Mouse (Mus musculus) c-Kit-positive CD71-negative TER-119-negative erythroid progenitor cells, embryonic 14.5 days (primary cell): ENCODE data around the gene Il11ra1.
A peak's percentile ranks its signal among the peaks of the same experiment; 100 is the strongest.

Experiments used
- DNase-seq: peaks from one replicate; pipeline ENCODE4 v3.0.0-alpha.2; 2013; ENCODE audit warnings: low read depth

The Il11ra1 gene

DNA sequence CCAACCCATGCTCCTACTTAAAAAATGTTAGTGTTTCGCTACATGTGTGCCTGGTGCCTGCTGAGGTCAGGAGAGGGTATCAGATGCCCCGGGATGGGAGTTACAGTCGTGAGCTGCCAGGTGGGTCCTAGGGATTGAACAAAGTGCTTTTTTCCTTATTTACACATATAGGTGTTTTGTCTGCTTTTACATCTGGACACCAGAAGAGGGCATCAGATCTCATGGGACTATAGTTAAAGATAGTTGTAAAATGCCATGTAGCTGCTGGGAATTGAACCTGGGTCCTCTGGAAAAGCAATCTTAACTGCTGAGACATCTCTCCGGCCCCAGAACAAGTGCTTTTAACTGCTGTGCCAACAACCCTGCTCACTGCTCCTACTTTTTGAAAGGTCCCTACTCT is 10.4 kb downstream of the Il11ra1 start:
- DNase-seq, result no peak

- no peak for DNase-seq
Observed at GRCm38 (mm10) chr4:41711705-41712375, 12.1 kb downstream of the Il11ra1 start.

GRCm38 (mm10) chr4:41712421-41713196 is 12.8 kb downstream of the Il11ra1 start:
- DNase-seq, result no peak

GRCm38 (mm10) chr4:41713197-41714067 is 13.6 kb downstream of the Il11ra1 start, which contains the start of gene Rpp25l:
Rpp25l (minus strand) TSS chr4:41713534.
- peak; percentile 53 for DNase-seq

DNA sequence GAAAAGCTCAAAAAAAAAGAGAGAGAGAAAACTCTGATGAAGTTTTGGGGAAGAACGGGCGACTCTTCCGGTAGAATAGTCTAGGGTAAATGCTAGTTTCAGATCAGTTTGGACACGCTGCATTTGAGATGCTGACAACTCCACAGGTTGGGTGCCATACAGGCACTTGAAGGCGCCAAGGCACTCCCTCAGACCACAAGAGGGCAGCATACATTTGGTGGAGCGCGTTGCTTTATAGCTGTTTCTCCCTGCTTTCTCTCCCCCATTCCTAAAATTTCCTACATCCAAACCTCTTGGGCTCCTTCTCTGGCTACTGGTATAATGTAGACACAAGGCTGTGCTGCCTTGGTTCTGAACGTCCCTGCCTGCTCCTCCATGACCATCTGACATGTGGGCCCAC is 14.5 kb downstream of the Il11ra1 start:
- peak; percentile 57 for DNase-seq

DNA sequence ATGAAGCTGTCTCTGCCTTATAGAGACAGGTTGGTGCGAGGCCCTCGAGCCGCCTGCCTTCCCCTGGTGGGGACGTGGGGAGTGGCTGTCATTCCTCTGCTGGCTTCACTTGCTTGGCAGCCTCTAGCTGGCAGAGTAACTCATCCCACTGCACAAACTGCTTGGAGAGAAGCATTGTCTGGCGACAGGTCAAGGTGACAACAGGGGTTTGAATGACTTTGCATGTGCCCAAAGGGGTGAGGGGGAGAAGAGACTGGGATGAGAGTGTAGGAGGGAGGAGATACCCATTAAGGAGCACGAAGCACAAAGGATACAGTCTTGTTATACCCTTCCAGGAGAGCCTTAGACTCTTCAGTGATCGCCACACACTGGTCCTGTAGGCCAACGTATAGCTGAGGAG is 15.3 kb downstream of the Il11ra1 start:
- DNase-seq, result no peak

DNA sequence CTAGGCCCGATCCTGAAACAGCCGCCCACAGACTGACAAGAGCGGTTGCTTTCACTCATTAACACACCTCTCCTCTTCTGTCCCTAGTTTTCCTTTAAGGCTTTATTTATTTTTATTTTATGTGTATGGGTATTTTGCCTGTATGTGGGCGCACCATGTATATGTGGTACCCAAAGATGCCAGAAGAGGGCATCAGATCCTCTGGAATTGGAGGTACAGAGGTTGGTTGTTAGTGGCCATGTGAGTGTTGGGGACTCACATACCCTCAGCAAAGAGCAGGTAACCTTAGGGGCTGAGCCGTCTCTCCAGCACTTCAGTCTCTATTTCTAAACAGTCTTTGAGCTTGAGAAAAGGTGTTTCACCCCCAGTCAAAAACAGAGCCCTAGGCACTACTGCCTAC is 15.8 kb downstream of the Il11ra1 start:
- DNase-seq, result no peak

DNA sequence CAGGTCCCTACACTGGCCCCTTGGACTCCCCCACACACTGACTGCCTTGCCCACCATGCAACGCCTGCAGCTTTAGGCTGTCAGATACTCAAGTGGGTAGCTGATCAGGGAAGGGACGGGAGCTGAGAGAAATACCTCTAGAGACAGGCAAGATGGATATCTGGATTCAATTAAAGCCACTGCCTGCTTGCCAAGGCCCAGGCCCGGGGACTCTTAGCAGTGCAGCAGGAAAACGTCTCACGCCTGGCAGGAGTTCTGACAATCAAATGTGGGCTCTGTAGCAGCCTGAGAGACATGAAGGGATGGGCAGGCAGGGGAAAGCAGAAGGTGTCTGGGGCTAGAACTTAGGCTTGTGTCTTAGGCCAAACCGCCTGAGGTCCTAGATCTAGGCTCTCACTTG is 17.0 kb downstream of the Il11ra1 start:
- no peak for DNase-seq

- DNase-seq, result peak; percentile 88
Observed at GRCm38 (mm10) chr4:41722918-41723351, 23.1 kb downstream of the Il11ra1 start, which contains the start of gene Dctn3. Dctn3 (minus strand) TSS chr4:41723170.

DNA sequence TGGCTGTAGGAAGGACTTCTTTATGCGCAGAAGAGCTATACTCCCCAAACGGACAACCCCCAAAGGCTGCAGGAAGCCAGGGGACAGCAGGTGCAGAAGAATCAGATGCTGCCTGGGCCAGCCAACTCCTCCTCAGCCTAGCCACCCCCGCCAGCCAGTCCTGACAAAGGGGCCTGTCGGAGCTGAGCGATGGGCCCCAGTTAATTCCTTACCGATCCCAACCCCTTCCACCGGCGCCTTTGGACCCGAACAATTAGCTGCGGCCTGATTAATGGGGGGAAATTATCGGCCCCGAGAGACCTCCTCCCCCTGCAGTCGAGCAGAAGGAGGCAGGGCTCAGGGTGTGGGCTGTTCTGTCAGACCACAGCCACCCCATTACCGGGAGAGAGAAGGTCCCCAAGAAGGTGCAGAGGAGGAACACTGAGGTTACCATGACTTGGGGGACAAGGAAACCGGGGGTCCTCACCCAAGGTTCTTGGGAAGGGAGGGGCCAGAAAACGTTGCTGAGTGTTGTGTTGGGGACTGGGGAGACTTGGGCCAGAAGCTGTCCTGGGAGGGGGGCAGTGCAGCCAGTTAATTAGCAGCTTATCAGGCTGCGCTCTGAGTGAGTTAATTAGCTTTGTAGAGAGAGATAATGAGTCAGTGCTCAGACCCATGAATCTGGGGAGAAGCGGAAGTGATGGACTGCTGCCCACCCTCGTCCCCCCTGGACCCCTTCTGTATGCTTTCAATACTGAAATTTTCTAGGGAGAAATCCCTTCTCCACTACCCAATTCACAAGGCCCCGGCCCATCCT is 27.2 kb downstream of the Il11ra1 start:
- no peak for DNase-seq

DNA sequence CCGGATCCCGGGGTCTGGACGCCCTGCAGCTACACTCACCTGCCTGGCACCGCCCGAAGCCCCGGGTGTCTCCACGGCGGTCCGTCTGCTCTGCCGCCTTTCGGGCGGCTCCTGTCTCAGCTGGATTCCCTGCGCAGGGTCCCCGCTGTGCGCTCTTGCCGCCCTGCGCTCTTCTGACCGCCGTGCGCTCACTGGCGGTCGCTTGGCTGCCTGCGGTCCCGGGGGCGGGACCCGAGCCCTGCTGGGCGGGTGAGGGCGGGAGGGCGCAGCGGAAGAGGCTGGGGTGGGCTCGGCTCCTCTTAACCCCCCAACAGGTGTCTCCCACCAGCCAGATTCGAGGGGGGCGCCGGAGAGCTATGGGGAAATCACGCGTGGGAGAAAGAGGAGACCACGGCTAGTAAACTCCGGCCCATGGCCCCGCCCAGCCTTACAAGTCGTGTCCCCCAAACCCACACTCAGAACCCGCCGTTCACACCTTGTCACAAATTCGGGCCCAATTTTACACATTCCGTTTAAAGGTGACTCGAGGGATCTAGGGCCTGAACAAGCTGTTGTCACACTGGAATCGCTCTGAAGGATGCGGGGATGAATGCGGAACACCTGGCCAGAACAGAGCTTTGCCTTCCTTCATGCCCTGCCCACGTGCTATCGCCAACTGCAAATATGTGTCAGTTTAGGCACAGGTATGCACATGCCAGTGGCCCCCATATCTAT is 31.4 kb downstream of the Il11ra1 start, which contains the start of gene Arid3c:
Gene Arid3c, minus strand, starts transcription at position 91 of the 714 bp plus-strand sequence.
- no peak for DNase-seq

DNA sequence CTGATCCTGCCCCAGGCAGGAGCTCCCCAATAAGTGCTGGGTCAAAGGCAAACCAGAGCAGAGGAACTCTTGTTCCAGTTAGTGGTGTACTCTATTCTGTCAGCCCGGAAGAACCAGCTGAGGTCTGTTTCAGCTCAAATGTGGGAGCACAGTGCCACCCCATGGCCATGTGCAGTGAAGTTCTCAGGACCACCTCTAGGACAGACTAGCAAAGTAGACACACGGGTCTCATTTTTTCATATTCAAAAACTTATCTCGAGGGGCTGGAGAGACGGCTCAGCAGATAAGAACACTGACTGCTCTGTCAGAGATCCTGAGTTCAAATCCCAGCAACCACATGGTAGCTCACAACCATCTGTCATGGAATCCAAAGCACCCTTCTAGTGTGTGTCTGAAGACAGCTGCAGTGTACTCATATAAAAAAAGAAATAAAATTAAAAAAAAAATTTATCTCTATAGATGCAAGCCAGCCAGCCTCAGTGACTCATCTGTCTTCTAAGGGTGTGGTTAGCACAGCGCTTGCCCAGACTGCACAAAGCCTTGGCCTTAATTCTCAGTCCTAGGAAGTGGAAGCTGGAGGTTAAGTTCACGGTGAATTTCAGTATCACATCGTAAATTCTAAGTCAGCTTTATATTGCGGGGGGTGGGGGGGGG is 37.9 kb downstream of the Il11ra1 start:
- peak; percentile 53 for DNase-seq

DNA sequence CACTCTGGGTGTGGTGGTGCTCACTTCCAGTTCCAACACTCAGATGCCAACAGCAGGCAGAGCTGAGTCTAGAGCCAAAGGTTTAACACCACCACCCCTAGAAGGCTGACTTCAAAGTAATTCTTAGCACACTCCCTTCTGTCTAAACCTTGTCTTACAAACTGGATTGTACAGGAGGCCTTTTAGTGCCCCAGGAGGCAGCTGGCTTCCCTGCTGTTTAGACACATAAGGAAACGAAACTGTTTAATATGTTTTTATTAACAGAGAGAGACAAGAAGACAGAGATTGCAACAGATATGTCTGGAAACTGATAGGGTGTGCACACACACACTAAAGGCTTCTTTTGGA is 38.4 kb downstream of the Il11ra1 start:
- DNase-seq, result no peak

- DNase-seq, result no peak
Observed at GRCm38 (mm10) chr4:41739260-41739659, 39.5 kb downstream of the Il11ra1 start.

- no peak for DNase-seq
Observed at GRCm38 (mm10) chr4:41740380-41741157, 40.8 kb downstream of the Il11ra1 start.

DNA sequence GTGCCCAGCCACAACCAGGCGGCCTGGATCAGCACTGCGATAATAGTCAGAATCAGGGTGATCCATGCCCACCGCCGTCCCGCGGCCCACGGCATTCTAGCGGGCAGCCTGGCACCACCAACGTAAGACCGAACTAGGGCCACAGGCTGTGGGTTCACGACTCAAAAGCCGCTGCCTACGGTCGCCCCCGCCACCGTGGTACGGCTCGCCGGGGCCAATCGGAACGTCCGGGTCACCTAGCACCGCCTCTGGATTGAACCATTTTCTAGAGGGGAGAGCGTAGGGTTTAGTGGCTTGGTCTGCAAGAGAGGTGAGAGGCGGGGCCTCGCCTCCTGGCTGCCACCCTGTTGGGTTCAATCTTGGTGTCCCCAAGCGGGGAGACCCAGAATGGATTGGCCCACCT is 41.4 kb downstream of the Il11ra1 start:
- DNase-seq, result peak; percentile 96

DNA sequence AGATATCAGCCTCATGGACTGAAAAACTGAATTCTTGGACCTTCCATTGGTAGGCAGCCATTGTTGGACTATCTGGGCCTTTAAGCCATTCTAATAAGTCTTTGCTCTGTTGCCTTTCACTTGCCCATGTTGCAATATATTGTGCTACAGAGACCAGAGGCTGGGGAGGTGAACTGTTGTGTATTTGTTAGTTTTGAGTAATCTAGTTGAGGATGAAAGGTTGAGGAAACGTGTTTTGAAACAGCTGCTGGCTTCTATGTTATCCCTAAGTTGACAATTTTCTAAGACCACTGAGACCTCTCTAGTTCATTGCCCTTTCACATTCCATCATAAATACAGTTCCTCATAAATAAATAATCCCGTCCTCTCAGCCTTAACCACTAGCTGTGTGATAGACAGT is 44.3 kb downstream of the Il11ra1 start:
- DNase-seq, result no peak

GRCm38 (mm10) chr4:41745021-41745420 is 45.2 kb downstream of the Il11ra1 start:
- no peak for DNase-seq

DNA sequence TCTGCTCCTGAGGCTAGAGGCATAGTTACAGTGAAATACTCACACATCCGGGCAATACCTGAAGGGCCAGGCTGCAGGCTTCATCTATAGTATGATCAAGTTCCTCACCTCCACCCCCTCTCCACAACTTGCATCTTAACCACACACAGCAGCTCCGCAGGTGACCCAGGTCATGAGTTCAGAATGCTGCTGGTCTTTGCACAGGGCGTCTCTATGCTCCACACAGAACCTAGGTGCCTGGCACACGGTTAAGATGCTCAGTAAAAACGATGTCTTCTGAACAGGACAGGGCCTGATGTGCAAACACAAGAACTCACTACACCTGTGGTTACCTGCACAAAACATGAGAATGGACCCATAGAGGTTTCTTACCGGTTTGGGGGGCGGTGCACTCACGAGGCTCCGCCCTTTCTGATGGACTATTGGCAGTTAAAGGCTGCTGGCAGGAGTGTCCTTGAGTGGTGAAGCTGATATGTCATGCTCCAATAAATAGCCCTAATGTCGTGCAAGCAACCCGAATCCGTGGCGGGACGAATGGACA is 55.1 kb downstream of the Il11ra1 start, which contains the start of gene Galt:
Gene Galt, plus strand, starts transcription at position 432 of the 541 bp plus-strand sequence.
- no peak for DNase-seq
